Comparison of ENCODE assay signal across 9 mouse cellular contexts in the genomic region with DNA sequence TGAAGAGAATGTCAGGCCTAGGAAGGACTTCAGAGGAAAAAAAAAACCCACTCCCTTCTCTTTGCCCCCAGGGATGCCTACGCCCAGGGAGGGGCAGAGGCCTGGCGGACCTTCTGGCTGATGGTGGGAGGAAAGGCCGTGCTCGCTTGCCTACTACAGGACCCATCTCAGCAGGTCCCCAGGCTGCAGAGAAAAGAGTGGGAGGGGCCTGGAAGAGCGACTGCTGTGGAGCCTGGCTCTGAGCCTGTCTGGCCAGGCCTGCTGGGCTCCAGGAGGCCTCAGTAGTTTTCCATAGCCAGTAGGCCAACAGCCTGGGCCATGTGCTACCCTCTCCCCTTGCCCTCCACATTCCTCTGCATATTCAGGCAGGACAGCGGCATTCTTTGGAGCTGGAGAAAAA. TPM values are rescaled to one million over a fixed set of nuclear protein-coding genes. Genes with fewer than 3 reads are reported as not detected.
A peak's percentile ranks its signal among the peaks of the same experiment; 100 is the strongest.
DNase-seq lines count a peak whose midpoint lies in the region; ATAC-seq and TF ChIP-seq lines count a peak whose summit lies in the region.
"Had no signal": no experiment of that assay in that cellular context is flagged by ENCODE, and none has a peak within 500 bp of the region (broad histone marks: within the 10 kb centered on the region; RNA-seq: fewer than 3 reads in every experiment).

No protein-coding gene starts in this region.

- no peak overlapping the region for H3K9ac ChIP-seq in lung, embryonic 16.5 days (ENCODE audit: low read length)
- no peak overlapping the region for H3K9ac ChIP-seq in embryonic facial prominence, embryonic 14.5 days (ENCODE audit: low read depth, low read length)
- H3K9ac ChIP-seq in kidney, postnatal 0 days (ENCODE audit: low read depth, low read length) = no peak overlapping the region
- H3K9ac ChIP-seq: embryonic facial prominence, embryonic 12.5 days had no signal

- 52% methylated on average over 6 of the region's 6 CpGs for WGBS in lung, embryonic 16.5 days
- WGBS in lung, adult 2 months = 56% methylated on average over 6 of the region's 6 CpGs
- WGBS in embryonic facial prominence, embryonic 14.5 days = 43% methylated on average over 5 of the region's 6 CpGs
- WGBS in kidney, postnatal 0 days = 33% methylated on average over 6 of the region's 6 CpGs

- H3K4me1 ChIP-seq in lung, embryonic 16.5 days (replicated peaks; ENCODE audit: control insufficient read depth, insufficient read depth, low read length) = peaks cover 8% of the 10 kb centered on the region; the same call in 1 of the 2 replicates
- no peaks in the 10 kb centered on the region for H3K4me1 ChIP-seq in lung, adult 2 months (ENCODE audit: control insufficient read depth, insufficient read depth, low read length)
- H3K4me1 ChIP-seq in embryonic facial prominence, embryonic 14.5 days (ENCODE audit: control insufficient read depth, insufficient read depth, low read length) = 0 out of 2 replicates have a peak, but pooled peaks cover 11% of the 10 kb centered on the region
- H3K4me1 ChIP-seq in kidney, postnatal 0 days (replicated peaks; ENCODE audit: insufficient read depth, low read length) = no peaks in the 10 kb centered on the region; the same call in 1 of the 2 replicates

- H3K4me3 ChIP-seq in lung, embryonic 16.5 days (ENCODE audit: low read length) = no peak overlapping the region
- no peak overlapping the region for H3K4me3 ChIP-seq in lung, adult 2 months (replicated peaks; ENCODE audit: extremely low read depth, low read depth, low read length)
- H3K4me3 ChIP-seq in embryonic facial prominence, embryonic 14.5 days (ENCODE audit: low read depth, low read length) = no peak overlapping the region
- no peak overlapping the region for H3K4me3 ChIP-seq in kidney, postnatal 0 days (replicated peaks; ENCODE audit: low read depth, low read length)
- H3K4me3 ChIP-seq: embryonic facial prominence, embryonic 12.5 days had no signal

- H3K27me3 ChIP-seq in lung, embryonic 16.5 days (ENCODE audit: control insufficient read depth, insufficient read depth, low read depth, low read length) = no peaks in the 10 kb centered on the region
- no peaks in the 10 kb centered on the region for H3K27me3 ChIP-seq in embryonic facial prominence, embryonic 14.5 days (replicated peaks; ENCODE audit: control insufficient read depth, insufficient read depth, low read length)
- H3K27me3 ChIP-seq in kidney, postnatal 0 days (ENCODE audit: insufficient read depth, low read length) = no peaks in the 10 kb centered on the region
- H3K27me3 ChIP-seq: embryonic facial prominence, embryonic 12.5 days had no signal

- no peaks in the 10 kb centered on the region for H3K36me3 ChIP-seq in lung, embryonic 16.5 days (ENCODE audit: control insufficient read depth, insufficient read depth, low read length)
- H3K36me3 ChIP-seq in embryonic facial prominence, embryonic 14.5 days (ENCODE audit: control insufficient read depth, insufficient read depth, low read length) = no peaks in the 10 kb centered on the region
- no peaks in the 10 kb centered on the region for H3K36me3 ChIP-seq in kidney, postnatal 0 days (ENCODE audit: insufficient read depth, low read length)
- H3K36me3 ChIP-seq: embryonic facial prominence, embryonic 12.5 days had no signal

- TF ChIP-seq POLR2A in lung, adult 2 months (IDR thresholded peaks at IDR 0.05; ENCODE audit: borderline replicate concordance, extremely low read depth, low read depth, low read length) = no peak

- H3K27ac ChIP-seq in lung, embryonic 16.5 days (ENCODE audit: low read length) = no peak overlapping the region
- H3K27ac ChIP-seq in embryonic facial prominence, embryonic 14.5 days (replicated peaks; ENCODE audit: low read depth, low read length) = no peak overlapping the region
- H3K27ac ChIP-seq in kidney, postnatal 0 days = no peak overlapping the region; the same call in 1 of the 2 replicates
- H3K27ac ChIP-seq: embryonic facial prominence, embryonic 12.5 days had no signal

- H3K9me3 ChIP-seq in lung, embryonic 16.5 days (ENCODE audit: control insufficient read depth, low read length) = no peaks in the 10 kb centered on the region
- H3K9me3 ChIP-seq in embryonic facial prominence, embryonic 14.5 days (ENCODE audit: control insufficient read depth, low read length) = no peaks in the 10 kb centered on the region
- H3K9me3 ChIP-seq in kidney, postnatal 0 days (replicated peaks; ENCODE audit: low read length) = no peaks in the 10 kb centered on the region
- H3K9me3 ChIP-seq: embryonic facial prominence, embryonic 12.5 days had no signal

- no peak for TF ChIP-seq CTCF in lung, adult 2 months (IDR thresholded peaks at IDR 0.05; ENCODE audit: insufficient read depth, low read length)
- TF ChIP-seq CTCF in kidney, postnatal 0 days (IDR thresholded peaks at IDR 0.05; ENCODE audit: low read depth) = no peak

- DNase-seq in adrenal gland, postnatal 36 days = peak; percentile 22 to 34
- no peak for DNase-seq in adrenal gland, postnatal 25 days
- DNase-seq in lung, adult 2 months = no peak
- peak; percentile 39 for DNase-seq in embryonic facial prominence, embryonic 14.5 days (ENCODE audit: low spot score)
- DNase-seq in kidney, postnatal 0 days (ENCODE audit: low spot score) = peak; percentile 39
- DNase-seq in T-cell, adult 2 months (ENCODE audit: low spot score) = no peak
- DNase-seq in spleen, postnatal 36 days (ENCODE audit: low spot score in 2 of 2) = no peak

- H3K4me2 ChIP-seq in lung, embryonic 16.5 days (ENCODE audit: low read depth, low read length) = no peak overlapping the region
- H3K4me2 ChIP-seq in embryonic facial prominence, embryonic 14.5 days (ENCODE audit: low read depth, low read length) = no peak overlapping the region
- no peak overlapping the region for H3K4me2 ChIP-seq in kidney, postnatal 0 days (ENCODE audit: low read length)
- H3K4me2 ChIP-seq: embryonic facial prominence, embryonic 12.5 days had no signal

- peak; percentile 35 for ATAC-seq in lung, embryonic 16.5 days (ENCODE audit: low read depth)
- ATAC-seq in embryonic facial prominence, embryonic 14.5 days (ENCODE audit: low read depth) = 0 out of 2 replicates have a peak, but pooled peaks have one; percentile 45
- peak; percentile 37; the same call in 1 of the 2 replicates for ATAC-seq in kidney, postnatal 0 days (replicated peaks; ENCODE audit: low FRiP score, low read depth)

RNA-seq across cellular contexts. Expression of a gene that starts 47.1 kb away (rescaled TPM):
- total RNA-seq in adrenal gland, postnatal 36 days (2021) = under 1 TPM in 1 of 2 experiments, not detected in 1; 0.53 TPM
- total RNA-seq in adrenal gland, postnatal 25 days (2021) = not detected in 2 replicates
- not detected in 2 replicates for polyA plus RNA-seq in lung, embryonic 16.5 days (2015; fragmentation: Nextera tagmentation; extraction: Ambion mirVana)
- polyA plus RNA-seq in lung, adult 2 months (2012; rRNA removed) = not detected in 2 replicates
- not detected in 2 replicates for polyA plus RNA-seq in embryonic facial prominence, embryonic 14.5 days (2014; fragmentation: Nextera tagmentation; extraction: Ambion mirVana)
- not detected in 2 replicates for polyA plus RNA-seq in kidney, postnatal 0 days (2015; fragmentation: Nextera tagmentation; extraction: Ambion mirVana)
- polyA plus RNA-seq: embryonic facial prominence, embryonic 12.5 days had no signal

Comparison
In these comparisons a context has a peak if more than half of its experiments do, and no peak if none do; other contexts are left out.
1. DNase-seq: peak in adrenal gland, postnatal 36 days (2 of 2), embryonic facial prominence, embryonic 14.5 days (single experiment) and kidney, postnatal 0 days (single experiment); none in adrenal gland, postnatal 25 days (single experiment), lung, adult 2 months (single experiment), T-cell, adult 2 months (single experiment) and spleen, postnatal 36 days (0 of 2).
2. Peak in every context shown above with its lines, with median percentiles within 50 percentile points of each other: ATAC-seq.